Mouse (Mus musculus) heart, postnatal 25 days (tissue): ENCODE measurements at regions not wholly inside any gene's neighbourhood (a gene's known extent, or its start where the extent isn't known, plus 50 kb on each side); places are given as distances from the start of the nearest gene placed in this dataset.
"Not testable (repeated sequence)": the region's sequence is repeated elsewhere in the genome, so short reads cannot be mapped to it uniquely, and the experiment has no call there.

Experiments used
- DNase-seq: peaks from one replicate; pipeline ENCODE4 v3.0.0; 2022; ENCODE audit warnings: low spot score
- intact Hi-C: fragments of 180-260 bp; cut with DNase I; formaldehyde crosslinking; loops from one replicate; pipeline ENCODE4 v1.15.1; 2025

GRCm38 (mm10) chr10:111354607-111355006 lies 56.1 kb downstream of the Bbs10 start:
- no peak for DNase-seq
- intact Hi-C loops, result no loop called here

GRCm38 (mm10) chr10:111358340-111358739 lies 59.9 kb downstream of the Bbs10 start:
- intact Hi-C loops, DNase-seq: not testable (repeated sequence)

GRCm38 (mm10) chr10:111361749-111362435 lies 63.4 kb downstream of the Bbs10 start:
- DNase-seq, result no peak
- intact Hi-C loops, result no loop called here

- intact Hi-C loops, result no loop called here
- DNase-seq, result no peak
These were observed 65.5 kb downstream of the Bbs10 start for GRCm38 (mm10) chr10:111363729-111364617.

GRCm38 (mm10) chr10:111365011-111365410 lies 66.5 kb downstream of the Bbs10 start:
- no peak for DNase-seq
- intact Hi-C loops, result no loop called here

- DNase-seq, intact Hi-C loops: not testable (repeated sequence)
These were observed 70.6 kb downstream of the Bbs10 start for GRCm38 (mm10) chr10:111369046-111369445.

GRCm38 (mm10) chr10:111378047-111378618 lies 79.7 kb downstream of the Bbs10 start:
- DNase-seq, result no peak
- intact Hi-C loops, result no loop called here

GRCm38 (mm10) chr10:111381689-111382088 lies 83.2 kb downstream of the Bbs10 start:
- DNase-seq, result peak; percentile 8
- intact Hi-C loops, result no loop called here

GRCm38 (mm10) chr10:111382206-111382930 lies 83.9 kb downstream of the Bbs10 start:
- no peak for DNase-seq
- intact Hi-C loops, result no loop called here

- intact Hi-C loops, result no loop called here
- no peak for DNase-seq
These were observed 87.1 kb downstream of the Bbs10 start for GRCm38 (mm10) chr10:111385561-111385960.

- intact Hi-C loops, result no loop called here
- DNase-seq, result no peak
These were observed 85.0 kb upstream of the Nap1l1 start for GRCm38 (mm10) chr10:111387869-111388538.

GRCm38 (mm10) chr10:111388545-111389320 lies 84.3 kb upstream of the Nap1l1 start:
- DNase-seq, result no peak
- intact Hi-C loops, result no loop called here

- intact Hi-C loops, result no loop called here
- peak; percentile 64 for DNase-seq
These were observed 83.1 kb upstream of the Nap1l1 start for GRCm38 (mm10) chr10:111389890-111390289.

GRCm38 (mm10) chr10:111394421-111394820 lies 78.6 kb upstream of the Nap1l1 start:
- no peak for DNase-seq
- intact Hi-C loops, result no loop called here

- no peak for DNase-seq
- intact Hi-C loops, result no loop called here
These were observed 68.0 kb upstream of the Nap1l1 start for GRCm38 (mm10) chr10:111405071-111405470.

- intact Hi-C loops, result no loop called here
- no peak for DNase-seq
These were observed 64.1 kb upstream of the Nap1l1 start for GRCm38 (mm10) chr10:111408887-111409286.

- no peak for DNase-seq
- intact Hi-C loops, result no loop called here
These were observed 63.5 kb upstream of the Nap1l1 start for GRCm38 (mm10) chr10:111409497-111409896.

GRCm38 (mm10) chr10:111410121-111410520 lies 62.9 kb upstream of the Nap1l1 start:
- intact Hi-C loops, result no loop called here
- no peak for DNase-seq

- intact Hi-C loops, result no loop called here
- DNase-seq, result no peak
These were observed 61.5 kb upstream of the Nap1l1 start for GRCm38 (mm10) chr10:111411533-111411932.
